Mouse (Mus musculus) intestine, embryonic 15.5 days (tissue): ENCODE data around the gene C8b. TPM values are rescaled to one million over a fixed set of nuclear protein-coding genes. Genes with fewer than 3 reads are reported as not detected.

Experiments
- ATAC-seq: fragments of 200-750 bp; cut with Nextera tagmentation; 2 replicates; pipeline ENCODE4 v1.8.0; 2017; ENCODE audit warnings: moderate TSS enrichment, moderate library complexity
- H3K27ac ChIP-seq: fragments of 300-500 bp; sonication (generic); 2 replicates; pipeline ENCODE4 v1.5.1; 2015; ENCODE audit warnings: mild to moderate bottlenecking, inconsistent platforms
- H3K27me3 ChIP-seq: fragments of 300-500 bp; sonication (generic); replicated peaks from 2 replicates; pipeline ENCODE4 v1.6.1; 2015; ENCODE audit warnings: inconsistent platforms
- H3K36me3 ChIP-seq: fragments of 300-500 bp; sonication (generic); 2 replicates; pipeline ENCODE4 v1.6.1; 2015; ENCODE audit warnings: inconsistent platforms
- H3K4me1 ChIP-seq: fragments of 300-500 bp; sonication (generic); replicated peaks from 2 replicates; pipeline ENCODE4 v1.6.1; 2015; ENCODE audit warnings: inconsistent platforms
- H3K4me2 ChIP-seq: fragments of 300-500 bp; sonication (generic); replicated peaks from 2 replicates; pipeline ENCODE4 v1.6.1; 2015; ENCODE audit warnings: mild to moderate bottlenecking, inconsistent platforms
- H3K4me3 ChIP-seq: fragments of 300-500 bp; sonication (generic); replicated peaks from 2 replicates; pipeline ENCODE4 v1.5.1; 2015; ENCODE audit warnings: inconsistent platforms
- H3K9ac ChIP-seq: fragments of 300-500 bp; sonication (generic); 2 replicates; pipeline ENCODE4 v1.6.1; 2015; ENCODE audit warnings: inconsistent platforms
- H3K9me3 ChIP-seq: fragments of 300-500 bp; sonication (generic); 2 replicates; pipeline ENCODE4 v1.6.1; 2016; ENCODE audit warnings: inconsistent platforms
- whole genome bisulfite sequencing: fragments of 180-500 bp; shearing (Covaris S2); methylation state at CpG from one replicate; pipeline ENCODE4 v1.1.7; 2015; 5-methylcytosine and 5-hydroxymethylcytosine counted together
- polyA plus RNA-seq: library from polyadenylated mRNA; unstranded; fragments of >200 nt; fragmentation: Nextera tagmentation; extraction: Ambion mirVana; gene quantifications from 2 replicates; pipeline ENCODE4 v1.2.1, GENCODE M21; 2015

C8b gene
- polyA plus RNA-seq, 1 experiment from 2014 or later, result 0.52 TPM

GRCm38 (mm10) chr4:104770331-104770730 lies 4.2 kb downstream of the C8b start:
- no peaks in the 10 kb centered on the region for H3K9me3 ChIP-seq
- H3K4me2 ChIP-seq, result no peak overlapping the region
- no peaks in the 10 kb centered on the region for H3K36me3 ChIP-seq
- H3K4me1 ChIP-seq, result no peaks in the 10 kb centered on the region
- H3K4me3 ChIP-seq, result no peak overlapping the region
- no peak for ATAC-seq
- no peak overlapping the region for H3K9ac ChIP-seq
- WGBS, result 65% methylated on average over 4 of the region's 4 CpGs
- no peak overlapping the region for H3K27ac ChIP-seq
- H3K27me3 ChIP-seq, result no peaks in the 10 kb centered on the region

- Histone ChIP-seq H3K4me1 (no peaks in the 10 kb centered on the region), H3K9ac (no peak overlapping the region), H3K36me3 (no peaks in the 10 kb centered on the region), H3K4me2 (no peak overlapping the region), H3K27ac (no peak overlapping the region), H3K4me3 (no peak overlapping the region), H3K27me3 (no peaks in the 10 kb centered on the region), H3K9me3 (no peaks in the 10 kb centered on the region)
- ATAC-seq, result no peak
- WGBS, result 60% methylated on average over 3 of the region's 3 CpGs
These were observed 9.5 kb downstream of the C8b start for GRCm38 (mm10) chr4:104775601-104776000.

- no peak overlapping the region for H3K4me3 ChIP-seq
- no peaks in the 10 kb centered on the region for H3K9me3 ChIP-seq
- no peak overlapping the region for H3K9ac ChIP-seq
- no peaks in the 10 kb centered on the region for H3K27me3 ChIP-seq
- H3K4me2 ChIP-seq, result no peak overlapping the region
- no peak overlapping the region for H3K27ac ChIP-seq
- no peaks in the 10 kb centered on the region for H3K36me3 ChIP-seq
- H3K4me1 ChIP-seq, result no peaks in the 10 kb centered on the region
- no peak for ATAC-seq
- 83% methylated on average over 5 of the region's 5 CpGs for WGBS
These were observed 13.3 kb downstream of the C8b start for GRCm38 (mm10) chr4:104779460-104779859.

- Histone ChIP-seq H3K4me2 (no peak overlapping the region), H3K27me3 (no peaks in the 10 kb centered on the region), H3K4me1 (no peaks in the 10 kb centered on the region), H3K9ac (no peak overlapping the region), H3K36me3 (no peaks in the 10 kb centered on the region), H3K9me3 (no peaks in the 10 kb centered on the region), H3K27ac (no peak overlapping the region), H3K4me3 (no peak overlapping the region)
- WGBS, result 89% methylated on average over 3 of the region's 3 CpGs
- no peak for ATAC-seq
These were observed 15.3 kb downstream of the C8b start for GRCm38 (mm10) chr4:104781441-104781840.

- Histone ChIP-seq H3K4me3 (no peak overlapping the region), H3K4me2 (no peak overlapping the region), H3K36me3 (no peaks in the 10 kb centered on the region), H3K4me1 (no peaks in the 10 kb centered on the region), H3K27ac (no peak overlapping the region), H3K9me3 (no peaks in the 10 kb centered on the region), H3K9ac (no peak overlapping the region), H3K27me3 (no peaks in the 10 kb centered on the region)
- WGBS, result 76% methylated on average over 4 of the region's 4 CpGs
- no peak for ATAC-seq
These were observed 16.2 kb downstream of the C8b start for GRCm38 (mm10) chr4:104782346-104782745.

- no peaks in the 10 kb centered on the region for H3K4me1 ChIP-seq
- peak; percentile 86 for ATAC-seq
- no peaks in the 10 kb centered on the region for H3K27me3 ChIP-seq
- H3K4me2 ChIP-seq, result no peak overlapping the region
- no peak overlapping the region for H3K4me3 ChIP-seq
- H3K9ac ChIP-seq, result no peak overlapping the region
- no peaks in the 10 kb centered on the region for H3K9me3 ChIP-seq
- 75% methylated on average over 4 of the region's 4 CpGs for WGBS
- no peaks in the 10 kb centered on the region for H3K36me3 ChIP-seq
- H3K27ac ChIP-seq, result no peak overlapping the region
These were observed 26.0 kb downstream of the C8b start for GRCm38 (mm10) chr4:104792111-104792510.

- Histone ChIP-seq H3K27me3 (no peaks in the 10 kb centered on the region), H3K4me1 (no peaks in the 10 kb centered on the region), H3K36me3 (no peaks in the 10 kb centered on the region), H3K9me3 (no peaks in the 10 kb centered on the region), H3K4me2 (no peak overlapping the region), H3K9ac (no peak overlapping the region), H3K27ac (no peak overlapping the region), H3K4me3 (no peak overlapping the region)
- 84% methylated on average over 9 of the region's 9 CpGs for WGBS
- no peak for ATAC-seq
These were observed 32.8 kb downstream of the C8b start for GRCm38 (mm10) chr4:104798951-104799350.

GRCm38 (mm10) chr4:104801625-104802024 lies 35.5 kb downstream of the C8b start:
- H3K9ac ChIP-seq, result no peak overlapping the region
- no peak overlapping the region for H3K4me3 ChIP-seq
- WGBS, result 90% methylated on average over 3 of the region's 3 CpGs
- no peaks in the 10 kb centered on the region for H3K9me3 ChIP-seq
- ATAC-seq, result no peak
- no peaks in the 10 kb centered on the region for H3K36me3 ChIP-seq
- no peaks in the 10 kb centered on the region for H3K27me3 ChIP-seq
- H3K4me1 ChIP-seq, result no peaks in the 10 kb centered on the region
- H3K27ac ChIP-seq, result no peak overlapping the region
- no peak overlapping the region for H3K4me2 ChIP-seq

- ATAC-seq, result no peak
- Histone ChIP-seq H3K4me3 (no peak overlapping the region), H3K9me3 (no peaks in the 10 kb centered on the region), H3K27me3 (no peaks in the 10 kb centered on the region), H3K4me1 (no peaks in the 10 kb centered on the region), H3K9ac (no peak overlapping the region), H3K4me2 (no peak overlapping the region), H3K27ac (no peak overlapping the region), H3K36me3 (no peaks in the 10 kb centered on the region)
- whole genome bisulfite sequencing, result 73% methylated on average over 4 of the region's 4 CpGs
These were observed 38.0 kb downstream of the C8b start for GRCm38 (mm10) chr4:104804100-104804499.

- ATAC-seq, result no peak
- WGBS, result 71% methylated on average over 19 of the region's 19 CpGs
- H3K4me1 ChIP-seq, result no peaks in the 10 kb centered on the region
These were observed 39.5 kb downstream of the C8b start for GRCm38 (mm10) chr4:104805414-104806257.

GRCm38 (mm10) chr4:104810710-104811286 lies 44.7 kb downstream of the C8b start:
- Histone ChIP-seq H3K27ac (no peak overlapping the region), H3K27me3 (no peaks in the 10 kb centered on the region), H3K9ac (no peak overlapping the region), H3K4me2 (no peak overlapping the region), H3K9me3 (no peaks in the 10 kb centered on the region), H3K36me3 (no peaks in the 10 kb centered on the region), H3K4me1 (no peaks in the 10 kb centered on the region), H3K4me3 (no peak overlapping the region)
- no peak for ATAC-seq
- 62% methylated on average over 10 of the region's 10 CpGs for WGBS

More at GRCm38 (mm10) chr4:104805414-104806257, 39.5 kb downstream of the C8b start:
- Histone ChIP-seq H3K9me3 (no peaks in the 10 kb centered on the region), H3K27me3 (no peaks in the 10 kb centered on the region), H3K4me2 (no peak overlapping the region), H3K4me3 (no peak overlapping the region), H3K36me3 (no peaks in the 10 kb centered on the region), H3K9ac (no peak overlapping the region), H3K27ac (no peak overlapping the region)

- Histone ChIP-seq H3K27ac (no peak overlapping the region), H3K4me2 (no peak overlapping the region), H3K4me3 (no peak overlapping the region), H3K4me1 (no peaks in the 10 kb centered on the region), H3K36me3 (no peaks in the 10 kb centered on the region), H3K27me3 (no peaks in the 10 kb centered on the region), H3K9ac (no peak overlapping the region), H3K9me3 (no peaks in the 10 kb centered on the region)
- 81% methylated on average over 2 of the region's 2 CpGs for WGBS
- no peak for ATAC-seq
These were observed 47.5 kb downstream of the C8b start for GRCm38 (mm10) chr4:104813617-104814016.
